Mouse (Mus musculus): ENCODE data around the gene Krtap16-1.

The Krtap16-1 gene

DNA sequence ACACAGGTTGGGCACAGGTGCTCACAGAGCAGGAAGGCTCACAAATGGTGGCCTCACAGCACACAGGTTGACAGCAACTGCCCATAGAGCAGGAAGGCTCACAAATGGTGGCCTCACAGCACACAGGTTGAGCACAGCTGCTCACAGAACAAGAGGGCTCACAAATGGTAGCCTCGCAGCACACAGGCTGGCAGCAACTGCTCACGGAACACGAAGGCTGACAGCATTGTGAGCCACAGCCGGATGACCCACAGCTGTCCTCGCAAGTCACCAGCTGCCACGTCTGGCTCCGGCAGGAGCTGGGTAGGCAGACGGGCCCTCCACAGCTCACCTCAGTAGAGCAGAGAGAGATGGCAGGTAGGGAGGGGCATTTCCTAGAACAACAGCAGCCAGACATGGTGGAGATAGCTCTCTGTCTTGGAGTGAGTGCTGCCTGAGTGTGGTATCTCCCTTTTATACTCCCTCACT is at the start of gene Krtap16-1:
Krtap16-1 (minus strand) TSS at position 418 of the 468 bp plus-strand sequence.
- DNase-seq: no peak

GRCm38 (mm10) chr11:100029768-100030167 is 43.4 kb upstream of the Krtap16-1 start, which contains the start of gene Krt33b:
Krt33b (minus strand) TSS chr11:100029868.
- DNase-seq: peak; percentile 40

GRCm38 (mm10) chr11:100021438-100021837 is 35.0 kb upstream of the Krtap16-1 start:
- DNase-seq: no peak

GRCm38 (mm10) chr11:100019466-100019865 is 33.1 kb upstream of the Krtap16-1 start:
- peak; percentile 56 for DNase-seq

DNA sequence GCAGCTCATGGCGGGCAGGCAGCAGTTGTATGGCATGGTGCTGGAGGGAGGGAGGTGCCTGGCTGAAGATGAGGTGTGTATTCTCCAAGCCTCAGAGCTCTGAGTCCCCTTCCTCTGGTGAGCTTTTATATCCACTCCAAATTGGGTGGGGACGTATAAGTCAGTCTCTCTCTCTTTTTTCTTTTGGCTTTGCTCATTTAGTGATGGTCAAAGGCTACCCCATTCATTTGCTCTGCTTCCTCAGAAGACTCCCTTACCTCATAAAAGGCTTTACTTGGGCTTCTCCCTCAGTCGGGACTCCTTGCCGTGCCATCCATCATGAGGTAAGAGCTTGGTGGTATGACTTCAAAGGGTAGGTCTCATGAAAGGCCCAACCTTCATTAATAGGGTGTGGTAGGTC is 29.7 kb upstream of the Krtap16-1 start, which contains the start of gene Krt33a:
Krt33a (minus strand) TSS at position 101 of the 400 bp plus-strand sequence.
- DNase-seq: peak; percentile 23

DNA sequence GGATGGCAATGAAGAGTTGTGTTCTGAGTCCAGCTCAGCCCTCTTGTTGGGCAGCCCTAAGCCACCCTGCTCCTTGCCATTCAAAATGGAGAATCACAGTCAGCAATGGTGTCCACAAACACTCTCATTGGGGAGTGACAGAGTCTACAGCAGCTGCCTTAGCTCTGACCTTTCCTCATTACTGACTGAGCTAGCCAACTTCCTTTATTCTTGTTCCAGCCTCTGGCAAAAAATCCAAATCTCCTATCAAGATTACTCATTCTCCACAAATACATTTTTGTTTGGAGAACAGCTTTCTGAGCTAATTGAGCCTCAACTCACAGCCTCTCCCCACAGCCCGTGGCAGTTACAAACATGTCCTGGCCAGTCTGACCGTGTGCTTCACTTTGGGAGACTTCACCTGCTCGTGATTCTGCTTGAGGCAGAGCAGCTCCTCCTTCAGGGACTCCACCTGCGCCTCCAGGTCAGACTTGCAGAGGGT is 27.3 kb upstream of the Krtap16-1 start:
- peak; percentile 79 for DNase-seq

GRCm38 (mm10) chr11:100010682-100011081 is 24.3 kb upstream of the Krtap16-1 start:
- DNase-seq: peak; percentile 67

- DNase-seq: peak; percentile 71
Measured at GRCm38 (mm10) chr11:100008336-100008735, 21.9 kb upstream of the Krtap16-1 start.

GRCm38 (mm10) chr11:100006624-100007023 is 20.2 kb upstream of the Krtap16-1 start:
- DNase-seq: peak; percentile 74

GRCm38 (mm10) chr11:100005905-100006304 is 19.5 kb upstream of the Krtap16-1 start:
- DNase-seq: no peak

DNA sequence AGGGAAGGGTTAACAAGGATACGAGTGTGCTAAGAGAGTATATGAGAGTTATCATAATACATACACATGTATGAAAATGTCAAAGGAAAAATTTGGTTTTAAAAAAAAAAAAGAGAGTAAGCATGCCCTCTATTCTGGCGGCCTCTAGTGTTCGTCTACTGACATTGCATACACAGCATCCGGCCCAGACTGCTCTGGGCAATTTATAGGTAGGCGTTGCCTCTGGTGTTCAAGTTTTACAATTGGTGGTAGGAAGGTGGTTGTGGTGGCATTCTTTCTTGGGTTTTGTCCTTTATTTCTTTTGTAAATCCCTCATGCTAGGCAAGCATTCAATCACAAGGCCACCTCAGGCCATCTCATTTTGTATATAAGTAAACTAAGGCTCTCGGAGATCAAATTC is 18.4 kb upstream of the Krtap16-1 start:
- DNase-seq: peak; percentile 79

DNA sequence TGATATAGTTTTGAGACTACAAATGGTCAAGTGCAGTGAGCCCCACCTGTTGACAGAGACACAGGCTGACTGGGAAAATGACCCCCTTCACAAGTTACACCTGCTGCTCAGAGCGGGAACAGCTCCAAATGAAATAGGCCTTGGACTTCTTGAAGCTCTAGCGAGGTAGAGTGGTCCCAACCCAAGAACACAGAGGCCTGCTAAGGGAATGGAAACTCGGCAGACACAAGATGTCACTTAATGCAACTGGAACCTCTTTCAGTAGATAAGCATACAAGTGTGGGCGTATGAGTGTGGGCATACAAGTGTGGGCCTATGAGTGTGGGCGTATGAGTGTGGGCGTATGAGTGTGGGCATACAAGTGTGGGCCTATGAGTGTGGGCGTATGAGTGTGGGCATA is 12.7 kb upstream of the Krtap16-1 start:
- peak; percentile 56 for DNase-seq

DNA sequence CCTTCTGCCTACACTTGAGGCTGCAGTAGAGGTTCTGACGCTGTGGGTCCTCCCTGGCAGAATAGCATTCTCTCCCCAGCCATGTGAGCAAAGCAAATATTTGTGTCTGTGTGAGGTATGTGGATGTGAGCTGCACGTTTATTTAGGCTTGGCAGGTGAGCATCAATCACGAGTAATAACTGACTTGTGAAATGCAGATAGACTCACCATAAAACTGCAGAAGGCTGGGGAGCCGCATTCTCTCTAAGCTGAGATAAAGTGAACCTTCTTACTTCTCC is 7.9 kb upstream of the Krtap16-1 start:
- peak; percentile 71 for DNase-seq

- DNase-seq: peak; percentile 85
Measured at GRCm38 (mm10) chr11:99993620-99994383, 7.4 kb upstream of the Krtap16-1 start, which contains the start of gene Krtap17-1. Krtap17-1 (minus strand) TSS chr11:99993994.

GRCm38 (mm10) chr11:99990571-99990970 is 4.2 kb upstream of the Krtap16-1 start:
- peak; percentile 65 for DNase-seq

DNA sequence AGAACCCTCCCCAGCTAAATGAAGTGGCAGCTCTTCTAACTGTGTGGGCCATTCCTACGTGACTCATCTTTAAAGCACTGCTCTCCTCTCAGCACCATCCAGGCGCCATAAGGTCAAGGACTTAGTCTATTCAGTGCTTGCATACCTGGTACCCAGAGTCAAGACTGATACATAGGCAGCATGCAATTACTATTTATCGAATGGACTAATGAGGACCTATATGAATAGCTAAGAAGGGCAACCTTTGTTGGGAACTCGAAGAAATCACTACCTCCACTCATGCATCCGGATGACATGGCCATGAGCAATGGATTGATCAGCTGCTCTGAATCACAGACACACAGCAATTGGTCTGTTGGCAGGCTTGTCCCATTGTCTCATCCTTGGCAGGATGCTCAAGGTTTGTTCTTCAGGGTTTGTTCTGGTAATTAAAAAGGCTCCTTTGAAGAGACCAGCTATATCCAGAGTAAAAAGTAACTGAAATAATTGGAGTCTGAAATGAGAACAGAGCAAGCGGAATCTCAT is 3.5 kb upstream of the Krtap16-1 start:
- peak; percentile 44 for DNase-seq

- DNase-seq: peak; percentile 15
Measured at GRCm38 (mm10) chr11:99988530-99988929, 2.1 kb upstream of the Krtap16-1 start.

DNA sequence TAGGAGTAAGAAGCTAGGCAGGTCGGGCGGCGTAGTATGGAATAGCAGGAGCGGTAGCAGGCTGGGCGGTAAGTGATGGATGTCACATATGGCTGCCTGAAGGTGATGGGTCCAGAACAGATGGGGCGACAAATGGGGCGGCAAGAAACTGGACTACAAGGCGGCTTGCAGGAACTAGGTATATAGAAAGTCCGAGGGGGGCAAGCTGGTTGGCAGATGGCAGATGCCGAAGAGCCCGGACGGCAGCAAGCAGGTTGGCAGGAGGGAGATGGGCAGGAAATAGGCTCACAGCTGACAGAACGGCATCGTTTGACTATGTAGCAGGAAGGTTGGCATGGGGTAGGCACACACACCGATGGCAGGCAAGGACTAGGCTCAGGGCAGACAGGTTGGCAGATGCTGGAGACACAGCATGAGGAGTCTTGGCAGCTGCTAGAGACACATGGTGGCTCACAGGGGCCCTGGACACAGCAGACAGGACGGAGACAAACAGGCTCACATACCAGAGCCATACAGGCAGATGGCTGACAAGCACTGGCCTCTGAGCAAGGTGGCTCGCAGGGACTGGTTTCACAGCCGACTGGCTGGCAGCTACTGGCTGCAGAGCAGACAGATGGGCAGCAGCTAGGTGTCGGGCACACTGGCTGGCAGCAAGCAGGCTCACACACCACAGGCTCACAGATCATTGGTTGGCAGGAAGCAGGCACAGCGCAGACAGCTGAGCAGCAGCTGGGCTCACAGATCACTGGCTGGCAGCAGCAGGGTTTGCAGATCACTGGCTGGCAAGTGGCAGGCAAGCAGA is 905 bp downstream of the Krtap16-1 start:
- DNase-seq: peak; percentile 94

DNA sequence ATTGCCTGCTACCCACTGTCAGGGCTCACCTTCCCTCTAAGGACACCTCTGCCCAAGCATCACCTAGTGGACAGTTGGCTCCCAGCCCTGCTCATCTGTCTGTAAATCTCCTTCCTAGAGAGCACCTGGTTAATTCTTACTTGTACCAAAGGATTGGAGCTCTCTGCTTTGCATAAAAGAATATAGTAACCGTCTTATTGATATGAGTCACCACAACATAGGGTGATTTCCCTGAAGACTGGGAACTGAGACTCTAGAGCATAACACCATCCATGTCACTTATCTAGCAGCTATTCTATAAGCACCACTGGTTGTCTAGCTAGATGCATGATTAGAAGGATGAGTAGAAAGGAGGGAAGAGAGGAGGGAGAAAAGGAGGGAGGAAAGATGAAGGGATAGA is 3.0 kb downstream of the Krtap16-1 start:
- peak; percentile 28 for DNase-seq

DNA sequence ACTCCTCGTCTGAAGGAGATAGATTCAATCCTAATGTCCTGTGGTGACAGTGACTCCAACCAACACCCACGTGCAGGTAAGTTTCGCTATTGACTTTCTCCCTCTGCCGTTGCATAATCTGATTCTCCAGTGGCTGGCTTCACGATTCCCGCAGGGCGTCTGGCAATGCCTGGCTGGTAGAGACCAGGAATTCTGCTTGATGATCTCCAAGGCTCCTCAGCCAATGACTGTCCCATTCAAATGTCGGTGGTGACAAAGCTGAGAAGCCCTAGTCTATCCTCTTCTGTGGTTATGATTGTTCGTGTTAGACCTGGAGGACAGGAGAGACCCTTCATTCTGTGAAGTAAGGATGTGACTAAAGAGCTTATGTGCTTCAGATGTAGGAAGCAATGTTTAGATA is 3.7 kb downstream of the Krtap16-1 start:
- DNase-seq: peak; percentile 66

DNA sequence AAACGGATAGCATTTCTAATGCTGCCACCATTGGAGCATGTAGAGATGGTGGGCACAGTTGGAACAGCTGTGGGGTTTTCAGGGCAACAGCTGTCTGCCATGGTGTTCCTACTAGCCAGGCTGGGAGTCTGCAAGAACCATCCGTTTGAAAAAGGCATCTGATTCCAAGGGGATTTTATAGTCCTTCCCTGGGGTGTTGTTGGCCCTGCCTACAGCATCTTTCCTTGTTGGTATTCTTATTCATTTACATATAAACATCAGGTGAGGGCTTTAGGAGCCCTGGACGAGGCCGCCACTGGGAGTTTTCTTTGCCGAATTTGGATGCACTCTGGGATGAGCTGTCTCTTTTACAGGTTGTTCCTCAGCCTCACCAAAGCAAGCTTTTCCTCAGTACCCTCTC is 7.4 kb downstream of the Krtap16-1 start, which contains the start of gene Krtap29-1:
Krtap29-1 (minus strand) TSS at position 101 of the 400 bp plus-strand sequence.
- peak; percentile 61 for DNase-seq

- no peak for DNase-seq
Measured at GRCm38 (mm10) chr11:99965961-99966360, 20.4 kb downstream of the Krtap16-1 start.

- DNase-seq: no peak
Measured at GRCm38 (mm10) chr11:99964213-99964612, 22.2 kb downstream of the Krtap16-1 start.
